Mouse (Mus musculus) midbrain, postnatal 0 days (tissue): ENCODE data around the gene Lrrc8b. TPM values are rescaled to one million over a fixed set of nuclear protein-coding genes. Genes with fewer than 3 reads are reported as not detected.

Experiments used
- ATAC-seq: fragments of 200-750 bp; cut with Nextera tagmentation; 2 replicates; pipeline ENCODE4 v1.8.0; 2017; ENCODE audit warnings: moderate number of reproducible peaks, mild to moderate bottlenecking, moderate TSS enrichment, moderate library complexity; ENCODE audit not compliant: low FRiP score
- DNase-seq: peaks from one replicate; pipeline ENCODE4 v3.0.0-alpha.2; 2015; ENCODE audit warnings: low spot score
- H3K27ac ChIP-seq: fragments of 300-500 bp; sonication (generic); 2 replicates; pipeline ENCODE4 v1.5.1; 2014; ENCODE audit warnings: low read depth, mild to moderate bottlenecking, low read length, mixed read lengths
- H3K27me3 ChIP-seq: fragments of 300-500 bp; sonication (generic); 2 replicates; pipeline ENCODE4 v1.6.1; 2014; ENCODE audit warnings: low read length, control low read depth, mixed read lengths; ENCODE audit not compliant: insufficient read depth
- H3K36me3 ChIP-seq: fragments of 300-500 bp; sonication (generic); 2 replicates; pipeline ENCODE4 v1.6.1; 2014; ENCODE audit warnings: low read length, control low read depth, mixed read lengths; ENCODE audit not compliant: insufficient read depth
- H3K4me1 ChIP-seq: fragments of 300-500 bp; sonication (generic); 2 replicates; pipeline ENCODE4 v1.6.1; 2014; ENCODE audit warnings: mild to moderate bottlenecking, control low read depth, antibody characterized with exemption, low read length, mixed read lengths; ENCODE audit not compliant: insufficient read depth
- H3K4me2 ChIP-seq: fragments of 300-500 bp; sonication (generic); 2 replicates; pipeline ENCODE4 v1.6.1; 2014; ENCODE audit warnings: low read depth, mild to moderate bottlenecking, low read length, mixed read lengths; ENCODE audit not compliant: poor library complexity, severe bottlenecking
- H3K4me3 ChIP-seq: fragments of 300-500 bp; sonication (generic); 2 replicates; pipeline ENCODE4 v1.5.1; 2014; ENCODE audit warnings: low read depth, mild to moderate bottlenecking, low read length, moderate library complexity
- H3K9ac ChIP-seq: fragments of 300-500 bp; sonication (generic); replicated peaks from 2 replicates; pipeline ENCODE4 v1.6.1; 2014; ENCODE audit warnings: mild to moderate bottlenecking, low read length, moderate library complexity, mixed read lengths; ENCODE audit not compliant: poor library complexity, severe bottlenecking
- H3K9me3 ChIP-seq: fragments of 300-500 bp; sonication (generic); 2 replicates; pipeline ENCODE4 v1.6.1; 2016; ENCODE audit warnings: low read length, control low read depth
- CTCF ChIP-seq: IDR thresholded peaks from 2 replicates; pipeline ENCODE4 v1.5.1; 2016; ENCODE audit warnings: antibody characterized with exemption, mild to moderate bottlenecking
- WGBS: fragments of 180-500 bp; shearing (Covaris S2); extraction: QIAGEN DNeasy Blood & Tissue Kit; methylation state at CpG from one replicate; pipeline ENCODE4 v1.1.7; 2014; 5-methylcytosine and 5-hydroxymethylcytosine counted together
- polyA plus RNA-seq: library from polyadenylated mRNA; unstranded; fragments of >200 nt; fragmentation: Nextera tagmentation; extraction: Ambion mirVana; gene quantifications from 2 replicates; pipeline ENCODE4 v1.2.1, GENCODE M21; 2015
- total RNA-seq: library from RNA; depleted of rRNA; stranded (reverse); fragments of >200 nt; gene quantifications from 2 replicates; pipeline ENCODE4 v1.2.3, GENCODE M21; 2014; rRNA removed

Gene Lrrc8b
- total RNA-seq: 63.4 and 63.5 TPM in 2 replicates
- 17.6 and 18.5 TPM in 2 replicates for polyA plus RNA-seq

DNA sequence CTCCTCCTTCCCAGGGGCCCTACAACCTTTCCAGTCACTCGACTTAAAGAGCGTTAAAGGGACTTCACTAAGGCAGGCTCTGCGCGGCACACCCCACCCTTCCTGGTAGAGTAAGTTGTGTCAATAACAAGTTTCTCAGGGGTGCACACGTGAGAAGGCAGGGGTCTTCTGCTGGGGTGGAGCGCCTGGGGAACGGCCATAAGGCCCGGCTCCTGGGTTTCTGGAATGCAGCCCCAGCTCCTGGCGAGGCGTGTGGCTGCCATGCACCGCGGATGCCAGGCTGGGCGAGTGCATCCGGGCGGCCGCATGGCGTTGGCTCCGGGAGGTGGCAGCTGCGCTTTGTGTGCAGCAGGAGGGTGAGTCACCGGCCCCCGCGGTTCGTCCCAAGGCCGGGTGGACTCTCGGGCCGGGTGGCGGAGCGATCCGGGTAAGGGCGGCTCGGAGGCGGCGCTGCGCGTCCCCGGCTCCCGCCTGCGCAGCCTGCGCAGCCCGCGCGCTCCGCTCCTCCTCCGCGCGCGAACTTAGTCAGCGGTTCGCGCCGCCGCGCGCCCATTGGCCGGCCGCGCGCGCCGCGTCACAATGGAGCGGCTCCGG is at the start of gene Lrrc8b:
Gene Lrrc8b, plus strand, starts transcription at position 578 of the 594 bp plus-strand sequence.
- TF ChIP-seq CTCF: no peak
- WGBS: under 1% methylated on average over 29 of the region's 63 CpGs

DNA sequence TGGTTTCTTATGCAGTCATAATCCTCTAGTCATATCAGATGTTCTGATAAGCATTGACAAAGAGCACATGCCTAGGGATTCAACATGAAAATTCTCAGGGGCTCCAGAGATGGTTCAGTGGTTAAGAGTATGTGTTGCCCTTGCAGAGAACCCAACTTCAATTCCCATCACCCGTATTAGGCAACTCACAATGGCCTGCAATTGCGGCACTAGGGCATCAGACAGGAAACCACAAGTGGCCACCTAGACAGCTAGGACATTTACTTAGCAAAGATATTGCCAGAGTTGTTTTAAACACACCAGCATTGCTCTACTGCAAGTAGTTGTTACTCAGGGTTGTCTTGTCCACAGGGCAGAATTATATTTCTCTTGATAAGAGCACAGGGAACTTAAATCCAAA is 34.1 kb upstream of the Lrrc8b start:
- no peak overlapping the region for H3K4me2 ChIP-seq
- DNase-seq (no peak), ATAC-seq (no peak)
- no peaks in the 10 kb centered on the region for H3K36me3 ChIP-seq
- no peaks in the 10 kb centered on the region for H3K9me3 ChIP-seq
- H3K27ac ChIP-seq: no peak overlapping the region
- H3K9ac ChIP-seq: no peak overlapping the region
- H3K27me3 ChIP-seq: no peaks in the 10 kb centered on the region
- no peak for TF ChIP-seq CTCF
- H3K4me1 ChIP-seq: no peaks in the 10 kb centered on the region
- H3K4me3 ChIP-seq: no peak overlapping the region
- WGBS: 91% methylated on average over 2 of the region's 2 CpGs

More for the DNA sequence above, at the start of gene Lrrc8b:
- peak within 1 kb of the TSS; percentile 95 for H3K9ac ChIP-seq
- peak; percentile 91 for DNase-seq
- peaks cover 9% of the 10 kb centered on the region for H3K9me3 ChIP-seq
- H3K27ac ChIP-seq: peak within 1 kb of the TSS; percentile 92
- H3K27me3 ChIP-seq: no peaks in the 10 kb centered on the region
- peak; percentile 95 for ATAC-seq
- peak within 1 kb of the TSS; percentile 97 for H3K4me2 ChIP-seq
- H3K36me3 ChIP-seq: no peaks in the 10 kb centered on the region
- H3K4me1 ChIP-seq: peaks cover 2% of the 10 kb centered on the region; the same call in 1 of the 2 replicates
- H3K4me3 ChIP-seq: peak within 1 kb of the TSS; percentile 92

GRCm38 (mm10) chr5:105390346-105390745 is 25.2 kb upstream of the Lrrc8b start:
- H3K4me3 ChIP-seq: no peak overlapping the region
- H3K4me1 ChIP-seq: no peaks in the 10 kb centered on the region
- no peak overlapping the region for H3K4me2 ChIP-seq
- no peak overlapping the region for H3K27ac ChIP-seq
- no peak for TF ChIP-seq CTCF
- ATAC-seq: no peak
- H3K9me3 ChIP-seq: peaks cover 7% of the 10 kb centered on the region; the same call in 1 of the 2 replicates
- WGBS: 96% methylated on average over 2 of the region's 2 CpGs
- DNase-seq: no peak
- no peaks in the 10 kb centered on the region for H3K36me3 ChIP-seq
- no peak overlapping the region for H3K9ac ChIP-seq
- H3K27me3 ChIP-seq: no peaks in the 10 kb centered on the region

- 93% methylated on average over 6 of the region's 6 CpGs for WGBS
- no peak for ATAC-seq
- no peak overlapping the region for H3K9ac ChIP-seq
These were observed 21.8 kb upstream of the Lrrc8b start for GRCm38 (mm10) chr5:105393731-105394130.

GRCm38 (mm10) chr5:105395188-105395587 is 20.4 kb upstream of the Lrrc8b start:
- 88% methylated on average over 4 of the region's 4 CpGs for WGBS
- no peak for TF ChIP-seq CTCF
- H3K9ac ChIP-seq: no peak overlapping the region
- no peaks in the 10 kb centered on the region for H3K36me3 ChIP-seq
- H3K27me3 ChIP-seq: no peaks in the 10 kb centered on the region
- no peak overlapping the region for H3K27ac ChIP-seq
- H3K4me3 ChIP-seq: no peak overlapping the region
- ATAC-seq: no peak
- H3K4me2 ChIP-seq: no peak overlapping the region
- no peak for DNase-seq
- no peaks in the 10 kb centered on the region for H3K4me1 ChIP-seq
- peaks cover 7% of the 10 kb centered on the region; the same call in 1 of the 2 replicates for H3K9me3 ChIP-seq

More at GRCm38 (mm10) chr5:105393731-105394130, 21.8 kb upstream of the Lrrc8b start:
- Histone ChIP-seq H3K36me3 (no peaks in the 10 kb centered on the region), H3K4me2 (no peak overlapping the region), H3K9me3 (peaks cover 7% of the 10 kb centered on the region; the same call in 1 of the 2 replicates), H3K27me3 (no peaks in the 10 kb centered on the region), H3K4me1 (no peaks in the 10 kb centered on the region), H3K4me3 (no peak overlapping the region), H3K27ac (no peak overlapping the region)
- no peak for TF ChIP-seq CTCF
- DNase-seq: no peak

DNA sequence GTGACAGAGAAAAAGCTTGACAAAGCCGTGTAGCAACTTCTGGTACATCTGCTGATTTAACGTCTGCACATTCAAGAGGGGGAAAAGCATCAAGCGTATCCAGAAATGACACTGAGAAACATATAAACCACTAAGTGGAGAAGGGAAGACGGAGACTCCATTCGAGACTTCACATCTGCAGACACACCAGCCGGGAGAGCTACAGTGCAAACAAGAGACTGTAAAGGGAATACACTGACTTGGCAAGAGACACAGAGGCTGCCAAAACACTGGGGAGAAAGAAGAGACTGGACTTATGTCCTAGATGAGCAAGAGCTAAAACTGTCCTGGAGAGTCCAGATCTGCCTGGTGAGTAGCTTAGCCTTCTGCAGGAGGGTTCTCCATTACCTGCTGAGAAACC is 16.6 kb upstream of the Lrrc8b start:
- TF ChIP-seq CTCF: no peak
- no peak for ATAC-seq
- H3K27me3 ChIP-seq: no peaks in the 10 kb centered on the region
- no peak overlapping the region for H3K9ac ChIP-seq
- no peak overlapping the region for H3K4me3 ChIP-seq
- H3K9me3 ChIP-seq: no peaks in the 10 kb centered on the region
- DNase-seq: no peak
- no peaks in the 10 kb centered on the region for H3K4me1 ChIP-seq
- no peak overlapping the region for H3K27ac ChIP-seq
- 85% methylated on average over 6 of the region's 6 CpGs for WGBS
- H3K4me2 ChIP-seq: no peak overlapping the region
- no peaks in the 10 kb centered on the region for H3K36me3 ChIP-seq
